Mouse (Mus musculus): ENCODE results near the gene Abca8a. TPM values are rescaled to one million over a fixed set of nuclear protein-coding genes. Genes with fewer than 3 reads are reported as not detected.
"Not testable (repeated sequence)": the region's sequence is repeated elsewhere in the genome, so short reads cannot be mapped to it uniquely, and the experiment has no call there.

Gene Abca8a
- polyA plus RNA-seq, 1 experiment from 2014 or later, result 1.4 TPM

GRCm38 (mm10) chr11:110053681-110054080 lies 42.1 kb downstream of the Abca8a start:
- WGBS, result 52% methylated on average over 3 of the region's 3 CpGs
- H3K27ac ChIP-seq, result no peak overlapping the region
- H3K9me3 ChIP-seq, result no peaks in the 10 kb centered on the region
- H3K9ac ChIP-seq, result no peak overlapping the region
- H3K4me2 ChIP-seq, result no peak overlapping the region
- H3K4me1 ChIP-seq, result no peaks in the 10 kb centered on the region
- no peak overlapping the region for H3K4me3 ChIP-seq (replicated peaks)
- H3K27me3 ChIP-seq (replicated peaks), result no peaks in the 10 kb centered on the region
- no peak for ATAC-seq (ENCODE audit: insufficient read depth, low FRiP score, low read depth)
- no peaks in the 10 kb centered on the region for H3K36me3 ChIP-seq

DNA sequence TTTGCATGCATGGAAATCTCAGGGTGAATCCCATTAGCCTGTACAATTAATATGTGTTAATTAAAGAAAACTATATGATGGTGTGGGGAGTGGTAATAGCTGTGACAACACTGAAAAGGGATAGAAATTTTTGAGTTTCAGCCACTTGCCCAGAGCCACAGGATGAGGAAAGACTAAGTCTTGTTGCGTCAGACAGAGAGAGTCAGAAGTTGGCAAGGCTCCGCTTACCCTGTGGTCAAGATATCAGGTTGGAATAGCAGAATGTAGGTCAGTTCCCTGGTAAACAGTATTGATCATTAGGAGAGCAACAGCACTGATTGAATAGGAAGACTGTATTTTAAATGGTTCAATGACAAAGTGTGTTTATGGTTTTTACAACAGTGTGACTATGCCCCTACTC lies 58.0 kb downstream of the Abca8a start:
- no peak overlapping the region for H3K4me3 ChIP-seq (replicated peaks)

GRCm38 (mm10) chr11:110028913-110029695 lies 66.7 kb downstream of the Abca8a start:
- ATAC-seq (ENCODE audit: insufficient read depth, low FRiP score, low read depth), result 0 out of 2 replicates have a peak, but pooled peaks have one; percentile 53
- H3K27me3 ChIP-seq (replicated peaks), result no peaks in the 10 kb centered on the region
- no peak overlapping the region for H3K4me2 ChIP-seq
- H3K9me3 ChIP-seq, result no peaks in the 10 kb centered on the region
- no peaks in the 10 kb centered on the region for H3K4me1 ChIP-seq
- H3K27ac ChIP-seq, result no peak overlapping the region
- no peak overlapping the region for H3K9ac ChIP-seq
- WGBS, result 27% methylated on average over 7 of the region's 7 CpGs
- H3K36me3 ChIP-seq, result no peaks in the 10 kb centered on the region
- H3K4me3 ChIP-seq (replicated peaks), result no peak overlapping the region

More for the DNA sequence above, 58.0 kb downstream of the Abca8a start:
- Histone ChIP-seq H3K9ac (no peak overlapping the region), H3K27me3 (replicated peaks) (no peaks in the 10 kb centered on the region), H3K36me3 (no peaks in the 10 kb centered on the region), H3K4me1 (no peaks in the 10 kb centered on the region), H3K4me2 (no peak overlapping the region), H3K27ac (no peak overlapping the region), H3K9me3 (no peaks in the 10 kb centered on the region)
- 87% methylated on average over 2 of the region's 2 CpGs for WGBS
- ATAC-seq (ENCODE audit: insufficient read depth, low FRiP score, low read depth), result no peak

- Histone ChIP-seq H3K27me3 (replicated peaks) (no peaks in the 10 kb centered on the region), H3K4me1 (no peaks in the 10 kb centered on the region), H3K4me2 (no peak overlapping the region), H3K9ac (no peak overlapping the region), H3K9me3 (no peaks in the 10 kb centered on the region), H3K4me3 (replicated peaks) (no peak overlapping the region), H3K27ac (no peak overlapping the region), H3K36me3 (no peaks in the 10 kb centered on the region)
- 53% methylated on average over 2 of the region's 2 CpGs for WGBS
- peak; percentile 27; the same call in 1 of the 2 replicates for ATAC-seq (ENCODE audit: insufficient read depth, low FRiP score, low read depth)
These were observed 84.8 kb downstream of the Abca8a start for GRCm38 (mm10) chr11:110010836-110011546.

GRCm38 (mm10) chr11:109995624-109996023 lies 100.2 kb downstream of the Abca8a start, which contains the start of gene Abca8b:
TSS of gene Abca8b (minus strand) at chr11:109995845.
- H3K9ac ChIP-seq, result no peak within 1 kb of the TSS
- H3K4me2 ChIP-seq, result peak within 1 kb of the TSS; percentile 65
- no peaks in the 10 kb centered on the region for H3K9me3 ChIP-seq
- H3K4me3 ChIP-seq (replicated peaks), result peak within 1 kb of the TSS; percentile 43
- under 1% methylated on average over 15 of the region's 15 CpGs for WGBS
- H3K36me3 ChIP-seq, result no peaks in the 10 kb centered on the region
- ATAC-seq (ENCODE audit: insufficient read depth, low FRiP score, low read depth), result peak; percentile 91
- H3K27me3 ChIP-seq (replicated peaks), result no peaks in the 10 kb centered on the region
- H3K27ac ChIP-seq, result no peak within 1 kb of the TSS
- H3K4me1 ChIP-seq, result no peaks in the 10 kb centered on the region

DNA sequence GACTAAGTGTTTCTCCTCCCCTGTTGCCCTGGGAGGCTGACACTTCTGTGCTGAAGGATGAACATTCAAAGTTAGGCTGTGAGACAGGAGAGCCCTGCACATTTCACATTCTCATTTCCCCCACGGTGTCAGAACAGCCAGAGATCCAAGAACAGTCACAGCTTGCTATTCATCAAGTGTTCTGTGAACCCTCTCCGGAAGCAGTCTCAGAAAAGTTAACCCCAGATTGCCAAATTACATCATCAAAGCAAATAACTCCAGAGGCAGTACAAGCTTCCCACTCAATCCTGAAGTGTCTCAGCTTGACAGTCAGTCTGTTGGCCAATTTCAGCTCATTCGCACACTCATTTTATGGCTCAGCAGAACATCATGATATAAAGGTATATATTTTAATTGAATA lies 100.8 kb downstream of the Abca8a start:
- peak; percentile 46 for ATAC-seq (ENCODE audit: insufficient read depth, low FRiP score, low read depth)
- Histone ChIP-seq H3K27me3 (replicated peaks) (no peaks in the 10 kb centered on the region), H3K9ac (no peak overlapping the region), H3K27ac (no peak overlapping the region), H3K4me3 (replicated peaks) (peak overlapping the region; percentile 43), H3K9me3 (no peaks in the 10 kb centered on the region), H3K4me2 (peak overlapping the region; percentile 65), H3K36me3 (no peaks in the 10 kb centered on the region), H3K4me1 (no peaks in the 10 kb centered on the region)
- WGBS, result 6% methylated on average over 3 of the region's 3 CpGs

- Histone ChIP-seq H3K27me3 (replicated peaks) (no peaks in the 10 kb centered on the region), H3K4me3 (replicated peaks) (no peak overlapping the region), H3K9me3 (no peaks in the 10 kb centered on the region), H3K9ac (no peak overlapping the region), H3K4me1 (no peaks in the 10 kb centered on the region), H3K36me3 (no peaks in the 10 kb centered on the region), H3K27ac (no peak overlapping the region), H3K4me2 (no peak overlapping the region)
- no peak for ATAC-seq (ENCODE audit: insufficient read depth, low FRiP score, low read depth)
- 41% methylated on average over 6 of the region's 6 CpGs for WGBS
These were observed 101.8 kb downstream of the Abca8a start for GRCm38 (mm10) chr11:109994014-109994413.

- Histone ChIP-seq H3K4me1 (no peaks in the 10 kb centered on the region; the same call in 1 of the 2 replicates), H3K36me3 (no peaks in the 10 kb centered on the region), H3K9me3 (no peaks in the 10 kb centered on the region), H3K9ac (no peak overlapping the region), H3K4me2 (no peak overlapping the region), H3K27me3 (replicated peaks) (no peaks in the 10 kb centered on the region), H3K27ac (no peak overlapping the region), H3K4me3 (replicated peaks) (no peak overlapping the region)
- ATAC-seq (ENCODE audit: insufficient read depth, low FRiP score, low read depth), result no peak
- 68% methylated on average over 3 of the region's 3 CpGs for WGBS
These were observed 104.5 kb downstream of the Abca8a start for GRCm38 (mm10) chr11:109991270-109991669.

DNA sequence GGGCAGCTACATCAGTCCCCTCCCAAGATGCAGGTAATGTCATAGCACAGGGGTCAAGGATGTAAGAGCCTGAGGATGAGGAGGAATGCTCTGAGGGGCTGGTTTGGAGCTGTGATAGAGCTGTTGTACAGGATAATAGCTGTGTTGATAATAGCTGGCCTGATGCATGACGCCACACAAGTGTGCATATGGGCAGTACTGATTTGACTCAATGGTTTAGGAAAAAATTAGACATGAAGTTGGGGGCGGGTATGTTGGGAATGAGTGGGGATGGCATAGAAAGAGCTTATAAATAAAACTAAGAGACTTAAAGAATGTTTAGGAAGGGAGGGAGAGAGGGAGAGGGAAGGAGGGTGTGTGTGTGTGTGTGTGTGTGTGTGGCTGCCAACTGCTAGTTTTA lies 105.5 kb downstream of the Abca8a start:
- WGBS, result 84% methylated on average over 2 of the region's 2 CpGs

GRCm38 (mm10) chr11:109988164-109988563 lies 107.6 kb downstream of the Abca8a start:
- H3K4me2 ChIP-seq, result no peak overlapping the region
- no peaks in the 10 kb centered on the region for H3K36me3 ChIP-seq
- H3K4me1 ChIP-seq, result no peaks in the 10 kb centered on the region; the same call in 1 of the 2 replicates
- WGBS, result 36% methylated on average over 1 of the region's 1 CpGs
- H3K9ac ChIP-seq, result no peak overlapping the region
- no peak overlapping the region for H3K4me3 ChIP-seq (replicated peaks)
- H3K9me3 ChIP-seq, result no peaks in the 10 kb centered on the region
- H3K27me3 ChIP-seq (replicated peaks), result no peaks in the 10 kb centered on the region
- no peak overlapping the region for H3K27ac ChIP-seq
- ATAC-seq (ENCODE audit: insufficient read depth, low FRiP score, low read depth), result no peak

More for the DNA sequence above, 105.5 kb downstream of the Abca8a start:
- Histone ChIP-seq H3K36me3 (no peaks in the 10 kb centered on the region), H3K4me1 (no peaks in the 10 kb centered on the region; the same call in 1 of the 2 replicates), H3K4me3 (replicated peaks) (no peak overlapping the region), H3K9me3 (no peaks in the 10 kb centered on the region), H3K27ac (no peak overlapping the region), H3K9ac (no peak overlapping the region), H3K4me2 (no peak overlapping the region), H3K27me3 (replicated peaks) (no peaks in the 10 kb centered on the region)
- no peak for ATAC-seq (ENCODE audit: insufficient read depth, low FRiP score, low read depth)

DNA sequence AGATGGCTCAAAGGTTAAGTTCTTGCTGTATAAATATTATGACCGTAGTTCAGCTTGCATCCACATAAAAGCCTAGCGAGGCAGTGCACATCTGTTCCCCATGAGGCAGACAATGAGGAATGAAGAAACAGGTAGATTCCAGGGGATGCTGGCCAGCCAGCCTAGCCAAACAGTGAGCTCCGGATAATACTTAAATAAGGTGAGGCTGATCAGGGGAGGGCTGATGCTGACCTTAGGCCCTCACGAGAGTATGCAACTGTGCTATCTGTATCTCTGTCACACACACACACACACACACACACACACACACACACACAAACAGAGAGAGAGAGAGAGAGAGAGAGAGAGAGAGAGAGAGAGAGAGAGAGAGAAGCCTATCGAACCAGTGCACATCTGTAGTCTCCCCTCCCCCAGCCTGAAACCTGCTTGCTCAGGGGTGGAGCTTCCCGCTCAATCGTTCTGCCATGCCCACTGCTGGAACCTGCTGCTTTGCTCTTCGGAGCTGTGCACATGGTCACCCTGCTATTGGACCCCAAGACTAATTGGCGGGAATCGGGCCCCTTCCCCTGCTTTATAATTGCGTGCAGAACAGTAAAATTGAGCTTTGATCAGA lies 108.2 kb downstream of the Abca8a start:
- WGBS, result 24% methylated on average over 11 of the region's 11 CpGs
- H3K4me1 ChIP-seq; ATAC-seq (ENCODE audit: insufficient read depth, low FRiP score, low read depth); H3K4me3 ChIP-seq (replicated peaks); H3K36me3 ChIP-seq; H3K27me3 ChIP-seq (replicated peaks); H3K27ac ChIP-seq; H3K9ac ChIP-seq; H3K9me3 ChIP-seq; H3K4me2 ChIP-seq: not testable (repeated sequence)

- 84% methylated on average over 2 of the region's 2 CpGs for whole genome bisulfite sequencing
- H3K4me1 ChIP-seq, result no peaks in the 10 kb centered on the region
- no peaks in the 10 kb centered on the region for H3K36me3 ChIP-seq
- no peak overlapping the region for H3K4me3 ChIP-seq (replicated peaks)
- no peak overlapping the region for H3K9ac ChIP-seq
- H3K27ac ChIP-seq, result no peak overlapping the region
- no peak for ATAC-seq (ENCODE audit: insufficient read depth, low FRiP score, low read depth)
- no peaks in the 10 kb centered on the region; the same call in 1 of the 2 replicates for H3K9me3 ChIP-seq
- no peak overlapping the region for H3K4me2 ChIP-seq
- no peaks in the 10 kb centered on the region for H3K27me3 ChIP-seq (replicated peaks)
These were observed 113.9 kb downstream of the Abca8a start for GRCm38 (mm10) chr11:109981872-109982271.
